Mouse (Mus musculus) heart, adult 2 months (tissue): ENCODE measurements around the gene Gm49378. TPM values are rescaled to one million over a fixed set of nuclear protein-coding genes. Genes with fewer than 3 reads are reported as not detected.
A peak's percentile ranks its signal among the peaks of the same experiment; 100 is the strongest.

ENCODE experiments used
- DNase-seq, 2 experiments: peaks; one replicate each; pipeline ENCODE4 v3.0.0; 2021
- H3K27ac ChIP-seq: fragments of 200-600 bp; 2 replicates; pipeline ENCODE4 v1.8.1; 2022
- H3K27me3 ChIP-seq: fragments of 200-500 bp; 2 replicates; pipeline ENCODE4 v1.6.1; 2012; ENCODE audit warnings: mild to moderate bottlenecking, low read length, inconsistent platforms, mixed read lengths; ENCODE audit not compliant: control insufficient read depth, insufficient read depth
- H3K36me3 ChIP-seq: fragments of 200-500 bp; 2 replicates; pipeline ENCODE4 v1.6.1; 2012; ENCODE audit warnings: low read length, inconsistent platforms; ENCODE audit not compliant: control insufficient read depth, insufficient read depth
- H3K4me1 ChIP-seq: fragments of 200-500 bp; 2 replicates; pipeline ENCODE4 v1.6.1; 2011; ENCODE audit warnings: low read length; ENCODE audit not compliant: control insufficient read depth, insufficient read depth
- H3K4me3 ChIP-seq: fragments of 200-600 bp; 2 replicates; pipeline ENCODE4 v1.8.1; 2022
- H3K79me2 ChIP-seq: fragments of 200-500 bp; replicated peaks from 2 replicates; pipeline ENCODE4 v1.6.1; 2012; ENCODE audit warnings: mild to moderate bottlenecking, inconsistent platforms, low read length, moderate library complexity, mixed read lengths; ENCODE audit not compliant: control insufficient read depth, insufficient read depth
- H3K9ac ChIP-seq: fragments of 200-500 bp; 2 replicates; pipeline ENCODE4 v1.6.1; 2012; ENCODE audit warnings: low read depth, mild to moderate bottlenecking, control low read depth, inconsistent platforms, low read length, mixed read lengths
- CTCF ChIP-seq: fragments of 200-600 bp; IDR thresholded peaks from 2 replicates; pipeline ENCODE4 v1.8.1; 2022; ENCODE audit warnings: antibody characterized with exemption, mild to moderate bottlenecking, moderate library complexity
- EP300 ChIP-seq: fragments of 200-500 bp; IDR thresholded peaks from 2 replicates; pipeline ENCODE4 v1.6.1; 2011; ENCODE audit warnings: low read depth, low read length, control low read depth; ENCODE audit not compliant: insufficient read depth
- POLR2A ChIP-seq: fragments of 200-500 bp; IDR thresholded peaks from 2 replicates; pipeline ENCODE4 v1.6.1; 2011; ENCODE audit warnings: mild to moderate bottlenecking, low read depth, low read length, control low read depth; ENCODE audit not compliant: insufficient read depth
- WGBS: fragments of 180-500 bp; shearing (Covaris S2); methylation state at CpG from one replicate; pipeline ENCODE4 v1.1.7; 2018; 5-methylcytosine and 5-hydroxymethylcytosine counted together
- intact Hi-C: fragments of 180-260 bp; cut with DNase I; formaldehyde crosslinking; loops from one replicate; pipeline ENCODE4 v1.15.1; 2025
- polyA plus RNA-seq: library from polyadenylated mRNA; depleted of rRNA; stranded (reverse); fragments of >200 nt; gene quantifications from 2 replicates; pipeline ENCODE4 v1.2.3, GENCODE M21; 2012
- total RNA-seq, 2 experiments: library from RNA; stranded (reverse); gene quantifications; 2 replicates each; pipeline ENCODE4 v1.2.3; 2021

Gene Gm49378
- total and polyA plus RNA-seq, 3 experiments = 2.5 to 3.8 (median 3.5) TPM

GRCm38 (mm10) chr14:55671833-55672740 lies 34.4 kb upstream of the Gm49378 start, which contains the start of the genes Gmpr2 and Nedd8:
TSS of gene Gmpr2 (plus strand) at chr14:55671941.
TSS of gene Nedd8 (minus strand) at chr14:55672124.
- peaks cover 6% of the 10 kb centered on the region for H3K36me3 ChIP-seq
- peak within 1 kb of the TSS; percentile 99 for H3K27ac ChIP-seq
- H3K79me2 ChIP-seq = peaks cover 2% of the 10 kb centered on the region; the same call in 1 of the 2 replicates
- peak within 1 kb of the TSS; percentile 92 for H3K9ac ChIP-seq
- intact Hi-C loops = loop anchor here (5.0 to 10.0 kb wide), 2 partner anchors 35 to 213 kb away; partner anchors contain the start of genes Cbln3, Gm49378, Ipo4 and Khnyn
- H3K27me3 ChIP-seq = no peaks in the 10 kb centered on the region
- TF ChIP-seq CTCF (peak; percentile 15; the same call in 1 of the 2 replicates), POLR2A (peak; percentile 83), EP300 (no peak; the same call in 1 of the 2 replicates)
- peak within 1 kb of the TSS; percentile 80 for H3K4me3 ChIP-seq
- peaks cover 2% of the 10 kb centered on the region; the same call in 1 of the 2 replicates for H3K4me1 ChIP-seq
- WGBS = under 1% methylated on average over 38 of the region's 38 CpGs
- peak; percentile 93 to 95 for DNase-seq

- intact Hi-C loops = loop anchor here (5.0 to 10.0 kb wide), 2 partner anchors 34 to 213 kb away; partner anchors contain the start of genes Cbln3, Gm49378, Ipo4 and Khnyn
- no peak for TF ChIP-seq CTCF
- peak; percentile 69; the same call in 1 of the 2 replicates for TF ChIP-seq POLR2A
- Histone ChIP-seq H3K79me2 (peaks cover 2% of the 10 kb centered on the region; the same call in 1 of the 2 replicates), H3K36me3 (peaks cover 6% of the 10 kb centered on the region), H3K9ac (peak overlapping the region; percentile 92), H3K4me3 (peak overlapping the region; percentile 80), H3K27me3 (no peaks in the 10 kb centered on the region), H3K4me1 (peaks cover 2% of the 10 kb centered on the region; the same call in 1 of the 2 replicates), H3K27ac (peak overlapping the region; percentile 99)
- no peak for DNase-seq
- WGBS = 2% methylated on average over 12 of the region's 12 CpGs
These were observed 33.8 kb upstream of the Gm49378 start for GRCm38 (mm10) chr14:55671486-55671832.

- Histone ChIP-seq H3K36me3 (peaks cover 12% of the 10 kb centered on the region; the same call in 1 of the 2 replicates), H3K4me3 (peak overlapping the region; percentile 63), H3K27ac (peak overlapping the region; percentile 1; the same call in 1 of the 2 replicates), H3K4me1 (peaks cover 1% of the 10 kb centered on the region), H3K79me2 (no peaks in the 10 kb centered on the region), H3K9ac (no peak overlapping the region), H3K27me3 (no peaks in the 10 kb centered on the region)
- intact Hi-C loops = loop anchor here (2.0 kb wide), 1 partner anchor 18 kb away; the partner anchor contains the start of gene Tm9sf1
- DNase-seq = no peak
- TF ChIP-seq CTCF (no peak), EP300 (no peak), POLR2A (no peak)
- 36% methylated on average over 2 of the region's 2 CpGs for WGBS
These were observed 22.9 kb upstream of the Gm49378 start for GRCm38 (mm10) chr14:55660636-55661035.

GRCm38 (mm10) chr14:55659960-55660573 lies 22.4 kb upstream of the Gm49378 start, which contains the start of gene Mdp1:
TSS of gene Mdp1 (minus strand) at chr14:55660508.
- under 1% methylated on average over 39 of the region's 39 CpGs for WGBS
- Histone ChIP-seq H3K4me1 (peaks cover 1% of the 10 kb centered on the region), H3K79me2 (no peaks in the 10 kb centered on the region), H3K36me3 (peaks cover 12% of the 10 kb centered on the region; the same call in 1 of the 2 replicates), H3K4me3 (peak within 1 kb of the TSS; percentile 63), H3K27ac (peak within 1 kb of the TSS; percentile 84), H3K9ac (peak within 1 kb of the TSS; percentile 79), H3K27me3 (no peaks in the 10 kb centered on the region)
- DNase-seq = peak; percentile 82 to 88
- TF ChIP-seq POLR2A = peak; percentile 54
- 0 out of 2 replicates have a peak, but pooled peaks have one; percentile 23 for TF ChIP-seq EP300
- TF ChIP-seq CTCF = peak; percentile 80
- intact Hi-C loops = loop anchor here (2.0 kb wide), 1 partner anchor 17 kb away; the partner anchor contains the start of gene Tm9sf1

GRCm38 (mm10) chr14:55658011-55658410 lies 20.3 kb upstream of the Gm49378 start:
- 65% methylated on average over 5 of the region's 5 CpGs for WGBS
- H3K36me3 ChIP-seq = peaks cover 12% of the 10 kb centered on the region; the same call in 1 of the 2 replicates
- DNase-seq = peak in 1 of 2 experiments; percentile 33
- H3K27ac ChIP-seq = peak overlapping the region; percentile 88
- H3K79me2 ChIP-seq = no peaks in the 10 kb centered on the region
- intact Hi-C loops = no loop called here
- peaks cover 1% of the 10 kb centered on the region for H3K4me1 ChIP-seq
- H3K27me3 ChIP-seq = no peaks in the 10 kb centered on the region
- TF ChIP-seq CTCF (no peak), POLR2A (no peak), EP300 (no peak)
- H3K4me3 ChIP-seq = no peak overlapping the region
- H3K9ac ChIP-seq = no peak overlapping the region
